Mouse (Mus musculus): ENCODE data around the gene Zfp950.

- TF ChIP-seq POLR2A (IDR thresholded peaks at IDR 0.05; ENCODE audit: borderline replicate concordance, extremely low read depth, insufficient read depth, insufficient read length, poor library complexity, severe bottlenecking): no peak
- no peak for TF ChIP-seq CTCF (IDR thresholded peaks at IDR 0.05; ENCODE audit: borderline replicate concordance, extremely low read depth, insufficient read depth, insufficient read length)
Measured at GRCm38 (mm10) chr19:61083006-61083405, 57.6 kb downstream of the Zfp950 start.
